Mouse (Mus musculus) hindbrain, embryonic 12.5 days (tissue): ENCODE measurements around the gene Tshz2. TPM values are rescaled to one million over a fixed set of nuclear protein-coding genes. Genes with fewer than 3 reads are reported as not detected.

Source experiments
- ATAC-seq: fragments of 200-750 bp; cut with Nextera tagmentation; 2 replicates; pipeline ENCODE4 v1.8.0; 2017; ENCODE audit warnings: moderate TSS enrichment; ENCODE audit not compliant: low FRiP score
- H3K27ac ChIP-seq: fragments of 300-500 bp; sonication (generic); 2 replicates; pipeline ENCODE4 v1.5.1; 2016; ENCODE audit warnings: mild to moderate bottlenecking
- H3K27me3 ChIP-seq: fragments of 300-500 bp; sonication (generic); 2 replicates; pipeline ENCODE4 v1.6.1; 2016; ENCODE audit warnings: mild to moderate bottlenecking
- H3K36me3 ChIP-seq: fragments of 300-500 bp; sonication (generic); 2 replicates; pipeline ENCODE4 v1.6.1; 2016; ENCODE audit warnings: mild to moderate bottlenecking
- H3K4me1 ChIP-seq: fragments of 300-500 bp; sonication (generic); 2 replicates; pipeline ENCODE4 v1.6.1; 2016
- H3K4me2 ChIP-seq: fragments of 300-500 bp; sonication (generic); replicated peaks from 2 replicates; pipeline ENCODE4 v1.6.1; 2016; ENCODE audit warnings: mild to moderate bottlenecking
- H3K4me3 ChIP-seq: fragments of 300-500 bp; sonication (generic); 2 replicates; pipeline ENCODE4 v1.5.1; 2016; ENCODE audit warnings: mild to moderate bottlenecking
- H3K9ac ChIP-seq: fragments of 300-500 bp; sonication (generic); 2 replicates; pipeline ENCODE4 v1.6.1; 2016; ENCODE audit warnings: mild to moderate bottlenecking, moderate library complexity
- H3K9me3 ChIP-seq: fragments of 300-500 bp; sonication (generic); replicated peaks from 2 replicates; pipeline ENCODE4 v1.6.1; 2016; ENCODE audit warnings: mild to moderate bottlenecking
- WGBS: fragments of 180-500 bp; shearing (Covaris S2); methylation state at CpG from one replicate; pipeline ENCODE4 v1.1.7; 2016; 5-methylcytosine and 5-hydroxymethylcytosine counted together
- polyA plus RNA-seq: library from polyadenylated mRNA; unstranded; fragments of >200 nt; fragmentation: Nextera tagmentation; extraction: Ambion mirVana; gene quantifications from 2 replicates; pipeline ENCODE4 v1.2.1, GENCODE M21; 2016

Gene Tshz2
- polyA plus RNA-seq, 1 experiment from 2014 or later = 19.3 TPM

- H3K27me3 ChIP-seq = no peaks in the 10 kb centered on the region
- WGBS = 68% methylated on average over 6 of the region's 6 CpGs
- H3K9me3 ChIP-seq = no peaks in the 10 kb centered on the region
- H3K9ac ChIP-seq = no peak overlapping the region
- H3K27ac ChIP-seq = no peak overlapping the region
- H3K4me3 ChIP-seq = no peak overlapping the region
- H3K36me3 ChIP-seq = no peaks in the 10 kb centered on the region
- H3K4me2 ChIP-seq = no peak overlapping the region
- H3K4me1 ChIP-seq = peaks cover 19% of the 10 kb centered on the region
- no peak for ATAC-seq
These were observed 229.9 kb downstream of the Tshz2 start for GRCm38 (mm10) chr2:169862701-169863100.

GRCm38 (mm10) chr2:169869468-169869867 lies 236.7 kb downstream of the Tshz2 start:
- Histone ChIP-seq H3K36me3 (no peaks in the 10 kb centered on the region), H3K4me3 (no peak overlapping the region), H3K4me1 (peaks cover 7% of the 10 kb centered on the region), H3K4me2 (no peak overlapping the region), H3K9ac (no peak overlapping the region), H3K9me3 (no peaks in the 10 kb centered on the region), H3K27me3 (0 out of 2 replicates have a peak, but pooled peaks cover 2% of the 10 kb centered on the region), H3K27ac (no peak overlapping the region)
- no peak for ATAC-seq
- 86% methylated on average over 7 of the region's 7 CpGs for WGBS

- Histone ChIP-seq H3K36me3 (no peaks in the 10 kb centered on the region), H3K9me3 (no peaks in the 10 kb centered on the region), H3K27me3 (0 out of 2 replicates have a peak, but pooled peaks cover 2% of the 10 kb centered on the region), H3K4me1 (peaks cover 7% of the 10 kb centered on the region), H3K4me3 (no peak overlapping the region), H3K27ac (no peak overlapping the region), H3K4me2 (no peak overlapping the region), H3K9ac (no peak overlapping the region)
- 24% methylated on average over 5 of the region's 5 CpGs for WGBS
- peak; percentile 43; the same call in 1 of the 2 replicates for ATAC-seq
These were observed 237.7 kb downstream of the Tshz2 start for GRCm38 (mm10) chr2:169870503-169870902.

GRCm38 (mm10) chr2:169871436-169872060 lies 238.7 kb downstream of the Tshz2 start:
- H3K9me3 ChIP-seq = no peaks in the 10 kb centered on the region
- no peak overlapping the region for H3K4me2 ChIP-seq
- no peak for ATAC-seq
- H3K4me3 ChIP-seq = no peak overlapping the region
- H3K27me3 ChIP-seq = 0 out of 2 replicates have a peak, but pooled peaks cover 2% of the 10 kb centered on the region
- no peak overlapping the region for H3K27ac ChIP-seq
- no peak overlapping the region for H3K9ac ChIP-seq
- no peaks in the 10 kb centered on the region for H3K36me3 ChIP-seq
- H3K4me1 ChIP-seq = peaks cover 7% of the 10 kb centered on the region
- WGBS = 81% methylated on average over 8 of the region's 8 CpGs

GRCm38 (mm10) chr2:169873442-169873841 lies 240.6 kb downstream of the Tshz2 start:
- 79% methylated on average over 16 of the region's 16 CpGs for WGBS
- H3K9ac ChIP-seq = no peak overlapping the region
- H3K36me3 ChIP-seq = no peaks in the 10 kb centered on the region
- peaks cover 7% of the 10 kb centered on the region for H3K4me1 ChIP-seq
- H3K27ac ChIP-seq = no peak overlapping the region
- H3K4me3 ChIP-seq = no peak overlapping the region
- H3K27me3 ChIP-seq = no peaks in the 10 kb centered on the region
- ATAC-seq = no peak
- no peak overlapping the region for H3K4me2 ChIP-seq
- H3K9me3 ChIP-seq = no peaks in the 10 kb centered on the region

GRCm38 (mm10) chr2:169887921-169888320 lies 255.1 kb downstream of the Tshz2 start:
- 72% methylated on average over 9 of the region's 9 CpGs for WGBS

GRCm38 (mm10) chr2:169892441-169893038 lies 259.7 kb downstream of the Tshz2 start:
- no peak for ATAC-seq
- Histone ChIP-seq H3K27me3 (no peaks in the 10 kb centered on the region), H3K27ac (peak overlapping the region; percentile 55; the same call in 1 of the 2 replicates), H3K4me3 (no peak overlapping the region), H3K4me2 (no peak overlapping the region), H3K9ac (no peak overlapping the region), H3K36me3 (no peaks in the 10 kb centered on the region), H3K4me1 (peaks cover 11% of the 10 kb centered on the region; the same call in 1 of the 2 replicates), H3K9me3 (no peaks in the 10 kb centered on the region)
- WGBS = 34% methylated on average over 14 of the region's 14 CpGs

More at GRCm38 (mm10) chr2:169887921-169888320, 255.1 kb downstream of the Tshz2 start:
- Histone ChIP-seq H3K9me3 (no peaks in the 10 kb centered on the region), H3K9ac (no peak overlapping the region), H3K27ac (no peak overlapping the region), H3K36me3 (no peaks in the 10 kb centered on the region), H3K27me3 (no peaks in the 10 kb centered on the region), H3K4me3 (no peak overlapping the region), H3K4me2 (no peak overlapping the region), H3K4me1 (peaks cover 8% of the 10 kb centered on the region; the same call in 1 of the 2 replicates)
- no peak for ATAC-seq

- Histone ChIP-seq H3K36me3 (no peaks in the 10 kb centered on the region), H3K9me3 (no peaks in the 10 kb centered on the region), H3K4me2 (no peak overlapping the region), H3K27ac (no peak overlapping the region), H3K27me3 (peaks cover 3% of the 10 kb centered on the region), H3K9ac (no peak overlapping the region), H3K4me3 (no peak overlapping the region), H3K4me1 (peaks cover 13% of the 10 kb centered on the region)
- no peak for ATAC-seq
- WGBS = 65% methylated on average over 7 of the region's 7 CpGs
These were observed 270.1 kb downstream of the Tshz2 start for GRCm38 (mm10) chr2:169902896-169903295.

- H3K4me3 ChIP-seq = no peak overlapping the region
- peaks cover 17% of the 10 kb centered on the region for H3K4me1 ChIP-seq
- no peak for ATAC-seq
- H3K9me3 ChIP-seq = no peaks in the 10 kb centered on the region
- WGBS = 11% methylated on average over 9 of the region's 9 CpGs
- H3K27me3 ChIP-seq = peaks cover 3% of the 10 kb centered on the region
- no peak overlapping the region for H3K27ac ChIP-seq
- no peaks in the 10 kb centered on the region for H3K36me3 ChIP-seq
- H3K9ac ChIP-seq = no peak overlapping the region
- no peak overlapping the region for H3K4me2 ChIP-seq
These were observed 273.6 kb downstream of the Tshz2 start for GRCm38 (mm10) chr2:169906396-169906795.

GRCm38 (mm10) chr2:169907979-169908378 lies 275.2 kb downstream of the Tshz2 start:
- H3K4me2 ChIP-seq = no peak overlapping the region
- H3K9me3 ChIP-seq = no peaks in the 10 kb centered on the region
- no peak overlapping the region for H3K9ac ChIP-seq
- no peaks in the 10 kb centered on the region for H3K36me3 ChIP-seq
- whole genome bisulfite sequencing = 82% methylated on average over 7 of the region's 7 CpGs
- peaks cover 3% of the 10 kb centered on the region for H3K27me3 ChIP-seq
- ATAC-seq = no peak
- H3K4me3 ChIP-seq = no peak overlapping the region
- H3K27ac ChIP-seq = no peak overlapping the region
- H3K4me1 ChIP-seq = peaks cover 17% of the 10 kb centered on the region

GRCm38 (mm10) chr2:169910606-169911005 lies 277.8 kb downstream of the Tshz2 start:
- Histone ChIP-seq H3K36me3 (no peaks in the 10 kb centered on the region), H3K27me3 (no peaks in the 10 kb centered on the region; the same call in 1 of the 2 replicates), H3K9me3 (no peaks in the 10 kb centered on the region), H3K4me3 (no peak overlapping the region), H3K9ac (no peak overlapping the region), H3K27ac (no peak overlapping the region), H3K4me1 (peaks cover 19% of the 10 kb centered on the region), H3K4me2 (no peak overlapping the region)
- ATAC-seq = no peak
- WGBS = 63% methylated on average over 4 of the region's 4 CpGs

- no peaks in the 10 kb centered on the region for H3K9me3 ChIP-seq
- H3K4me3 ChIP-seq = no peak overlapping the region
- H3K27me3 ChIP-seq = no peaks in the 10 kb centered on the region
- no peak overlapping the region for H3K9ac ChIP-seq
- peaks cover 6% of the 10 kb centered on the region; the same call in 1 of the 2 replicates for H3K4me1 ChIP-seq
- no peak overlapping the region for H3K4me2 ChIP-seq
- WGBS = 79% methylated on average over 14 of the region's 14 CpGs
- H3K27ac ChIP-seq = peak overlapping the region; percentile 25; the same call in 1 of the 2 replicates
- no peaks in the 10 kb centered on the region for H3K36me3 ChIP-seq
- ATAC-seq = no peak
These were observed 280.0 kb downstream of the Tshz2 start for GRCm38 (mm10) chr2:169912826-169913225.
